Mouse (Mus musculus): ENCODE measurements around the gene Rad54l.

Rad54l gene

DNA sequence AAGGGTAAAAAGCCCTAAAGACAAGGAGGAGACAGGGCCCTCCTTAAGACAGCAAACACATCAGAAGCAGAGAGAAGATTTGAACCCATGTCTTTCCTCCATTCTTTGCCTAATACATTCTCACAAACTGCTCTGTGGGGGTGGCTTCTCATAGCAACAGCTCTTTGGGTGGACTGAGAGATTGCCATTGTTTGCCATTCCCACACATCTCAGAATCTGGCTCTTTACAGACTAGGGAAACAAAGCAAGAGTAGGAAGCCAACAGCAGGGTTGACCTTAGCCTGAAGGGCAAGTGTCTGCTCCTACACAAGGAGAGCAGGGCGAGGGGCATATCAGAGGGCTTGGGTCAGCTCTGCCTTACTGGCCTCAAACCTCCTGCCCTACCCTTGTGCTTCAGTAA lies 18.2 kb upstream of the Rad54l start:
- in situ Hi-C loops (cut with MboI, MseI) = no loop called here

DNA sequence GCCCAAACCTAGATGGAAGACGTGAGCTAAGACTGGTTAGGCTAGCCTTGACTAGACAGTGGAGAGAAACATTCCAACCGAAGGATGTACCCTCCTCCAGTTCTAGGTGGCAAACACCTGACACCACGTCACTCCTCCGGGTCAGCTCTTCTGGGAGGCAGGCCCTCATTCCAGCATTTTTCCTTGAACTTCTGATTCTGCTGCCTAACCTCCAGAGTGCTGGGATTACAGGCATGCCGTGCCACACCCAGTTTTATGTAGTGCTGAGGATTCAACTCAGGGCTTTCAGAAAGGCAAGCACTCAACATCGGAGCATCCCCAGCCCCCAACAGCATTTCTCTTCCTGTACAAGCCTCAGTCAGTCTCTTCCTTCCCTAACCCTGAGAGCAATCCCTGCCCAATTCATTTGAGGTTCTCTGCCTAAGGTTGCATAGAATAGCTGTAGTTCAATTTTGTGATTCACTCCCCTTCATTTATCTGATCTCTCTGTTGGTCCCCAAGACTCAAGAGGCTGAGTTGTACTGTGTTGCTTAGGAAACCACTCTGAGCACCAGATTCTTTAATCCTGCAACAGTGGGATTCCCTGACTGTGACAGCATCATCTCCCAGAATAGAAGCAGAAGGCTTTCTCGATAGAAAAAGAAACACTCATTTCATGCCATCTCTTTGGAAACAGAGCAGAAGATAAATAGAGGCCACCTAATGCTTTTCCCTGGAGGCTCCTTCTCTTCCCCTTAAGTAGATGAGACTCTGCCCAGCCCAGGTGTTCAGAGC lies 17.5 kb upstream of the Rad54l start:
- in situ Hi-C loops (cut with MboI, MseI) = no loop called here

DNA sequence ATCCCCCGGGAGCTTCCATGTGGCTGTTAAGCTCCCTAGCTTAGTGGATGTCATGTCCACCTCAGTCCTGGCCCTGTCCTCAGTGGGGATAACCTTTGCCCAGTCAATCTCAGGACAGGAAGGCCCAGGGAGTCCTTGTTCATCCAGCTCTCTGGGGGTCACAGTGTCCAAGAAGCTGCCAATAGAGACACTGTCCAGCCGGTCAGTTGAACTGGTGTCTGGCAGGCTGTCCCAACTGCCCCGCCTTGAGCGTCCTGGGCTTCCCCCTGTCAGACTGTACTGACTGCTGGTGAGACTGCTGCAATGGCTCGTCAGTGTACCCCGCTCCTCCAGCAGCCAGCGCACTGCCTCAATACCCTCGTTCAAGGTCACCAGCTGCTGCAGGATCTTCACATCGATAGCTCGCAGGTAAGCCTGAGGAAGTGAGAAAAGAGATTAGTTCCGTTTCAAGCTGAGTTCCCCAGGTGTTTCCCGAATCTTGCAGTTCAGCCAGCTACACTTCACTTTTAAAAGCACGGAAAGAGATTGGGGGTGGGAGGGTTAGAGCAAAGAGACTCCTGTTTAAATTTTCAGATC lies 14.0 kb upstream of the Rad54l start:
- in situ Hi-C loops (cut with MboI, MseI) = no loop called here

DNA sequence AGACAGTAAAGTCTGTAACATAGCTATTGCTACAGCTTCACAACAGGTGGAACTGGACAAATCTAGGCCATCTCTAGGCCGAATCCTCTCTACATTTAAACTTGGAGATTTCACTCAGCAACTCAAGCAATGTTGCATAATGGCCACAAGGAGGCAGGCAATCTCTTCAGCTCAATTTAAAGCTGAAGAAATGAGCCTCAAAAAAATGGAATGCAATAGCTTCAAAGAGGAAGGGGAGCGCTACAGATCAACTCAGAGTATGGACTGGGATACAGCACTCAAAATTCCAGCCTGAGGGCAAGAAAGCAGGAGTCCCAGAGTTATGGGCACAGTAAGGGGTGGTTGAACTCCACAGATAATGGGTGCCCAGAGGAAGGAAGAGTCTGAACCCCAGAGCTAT lies 11.5 kb upstream of the Rad54l start:
- in situ Hi-C loops (cut with MboI, MseI) = no loop called here

DNA sequence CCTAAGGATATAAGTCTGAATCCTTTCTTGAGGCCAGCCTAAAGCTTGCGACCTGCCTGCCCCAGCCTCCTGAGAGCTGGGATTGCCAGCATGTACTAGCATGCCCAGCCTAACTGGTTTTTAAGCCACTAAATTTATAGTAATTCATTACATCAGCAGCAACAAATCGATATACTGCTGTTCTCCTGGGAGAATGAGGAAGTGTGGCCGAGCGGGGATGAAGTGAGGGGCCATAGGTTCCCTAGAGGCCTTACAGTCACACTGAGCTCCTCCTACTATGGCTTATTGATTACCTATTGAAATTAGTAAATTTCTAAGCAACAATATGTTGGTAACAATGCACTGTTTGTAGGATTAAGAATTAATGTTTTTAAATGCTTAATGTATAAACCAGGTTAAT lies 9.6 kb upstream of the Rad54l start:
- in situ Hi-C loops (cut with MboI, MseI) = no loop called here

DNA sequence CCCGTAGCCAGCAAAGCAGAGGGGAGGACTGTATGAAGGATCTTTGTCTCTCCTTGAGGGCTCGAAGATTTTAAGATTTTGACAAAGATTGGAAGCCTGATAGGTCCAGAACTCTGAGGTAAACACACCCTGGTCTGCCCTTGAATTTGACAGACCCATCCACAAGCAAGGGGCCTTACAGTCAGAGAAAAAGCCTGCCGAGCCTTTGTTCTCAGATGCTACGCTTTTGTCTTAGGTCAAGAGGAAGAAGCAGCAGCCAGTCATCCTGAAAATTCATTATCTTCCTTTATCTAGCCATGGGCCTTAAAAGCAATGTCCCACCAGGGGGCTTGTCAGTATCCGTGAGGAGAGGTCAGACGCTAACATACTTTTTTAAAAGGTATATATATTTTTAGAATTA lies 4.5 kb upstream of the Rad54l start:
- in situ Hi-C loops (cut with MboI, MseI) = no loop called here

DNA sequence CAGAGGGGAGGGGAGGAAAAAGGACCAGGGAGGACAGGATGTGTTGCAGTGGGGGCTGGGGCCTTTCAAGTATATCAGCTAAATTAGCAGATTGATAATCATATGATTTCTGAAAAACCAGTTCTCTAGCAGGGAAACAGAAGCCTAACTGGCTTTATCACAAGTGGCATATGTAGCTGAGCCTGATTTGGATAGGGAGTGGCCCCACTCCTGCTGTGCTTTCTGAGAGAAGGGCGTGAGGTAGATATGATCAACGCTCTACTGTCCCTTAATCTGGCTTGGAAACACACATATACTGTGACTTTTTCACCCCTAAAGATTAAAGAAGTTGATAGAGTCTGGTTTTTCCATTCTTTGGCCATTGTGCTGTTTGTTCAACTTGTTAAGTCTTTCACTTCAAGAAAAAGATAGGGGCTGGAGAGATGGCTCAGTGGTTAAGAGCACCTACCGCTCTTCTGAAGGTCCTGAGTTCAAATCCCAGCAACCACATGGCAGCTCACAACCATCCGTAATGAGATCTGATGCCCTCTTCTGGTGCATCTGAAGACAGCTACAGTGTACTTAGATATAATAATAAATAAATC lies 2.4 kb upstream of the Rad54l start:
- in situ Hi-C loops (cut with MboI, MseI) = no loop called here

DNA sequence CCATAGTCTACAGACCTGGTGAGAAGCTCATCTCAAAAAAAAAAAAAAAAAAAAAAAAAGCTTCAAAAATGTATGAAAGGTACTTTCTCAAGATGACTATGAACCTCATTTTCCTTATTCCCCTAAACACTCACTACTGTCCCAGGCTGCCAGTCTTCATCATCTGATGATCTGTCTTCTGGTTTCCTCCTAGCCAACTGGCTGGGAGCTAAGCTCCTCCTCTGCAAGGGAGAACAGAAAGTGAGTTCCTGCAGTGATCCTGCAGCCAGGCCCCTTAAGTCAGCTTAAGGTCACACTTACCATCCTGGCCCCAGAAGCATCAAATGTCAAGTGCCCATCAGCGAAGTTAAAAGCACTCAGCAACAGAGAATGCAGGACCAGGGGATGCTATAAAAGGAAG lies 728 bp downstream of the Rad54l start:
- in situ Hi-C loops (cut with MboI, MseI) = no loop called here

DNA sequence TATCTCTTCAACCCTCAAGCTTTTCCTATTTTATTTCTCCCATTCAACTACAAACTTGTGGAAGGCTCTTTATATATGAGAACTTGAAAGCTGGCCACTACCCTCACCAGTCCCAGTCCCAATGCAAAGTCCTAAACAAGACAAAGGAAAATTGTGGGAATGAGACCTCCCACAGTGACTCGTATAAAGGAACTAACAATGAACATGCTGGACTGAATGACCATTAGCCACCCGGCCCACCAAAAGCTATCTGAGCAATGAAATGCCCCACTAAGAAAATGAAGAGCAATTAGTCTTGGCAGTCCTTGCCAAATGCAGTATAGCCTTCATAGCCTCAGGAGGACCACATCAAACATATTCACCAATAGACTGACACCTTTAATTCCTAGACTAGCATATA lies 12.0 kb downstream of the Rad54l start:
- in situ Hi-C loops (cut with MboI, MseI) = no loop called here

DNA sequence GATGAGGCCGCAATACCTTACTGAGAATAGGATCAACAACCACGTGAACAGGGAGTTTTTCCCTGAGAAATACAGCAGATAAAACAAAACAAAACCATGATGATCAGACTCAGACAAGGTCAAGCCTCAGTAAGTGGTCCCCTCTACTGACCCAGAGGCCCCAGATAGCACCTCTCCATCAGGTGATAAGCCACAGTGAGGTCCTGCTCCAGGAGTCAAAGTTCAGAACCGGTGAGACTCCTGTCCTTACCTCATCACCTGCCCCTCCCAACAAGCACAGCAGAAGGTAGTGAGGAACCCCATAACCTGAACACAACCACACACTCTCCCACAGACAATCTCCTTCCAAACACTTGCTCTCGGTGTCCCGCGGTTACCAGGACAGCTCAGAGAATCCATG lies 12.8 kb downstream of the Rad54l start:
- in situ Hi-C loops (cut with MboI, MseI) = no loop called here

DNA sequence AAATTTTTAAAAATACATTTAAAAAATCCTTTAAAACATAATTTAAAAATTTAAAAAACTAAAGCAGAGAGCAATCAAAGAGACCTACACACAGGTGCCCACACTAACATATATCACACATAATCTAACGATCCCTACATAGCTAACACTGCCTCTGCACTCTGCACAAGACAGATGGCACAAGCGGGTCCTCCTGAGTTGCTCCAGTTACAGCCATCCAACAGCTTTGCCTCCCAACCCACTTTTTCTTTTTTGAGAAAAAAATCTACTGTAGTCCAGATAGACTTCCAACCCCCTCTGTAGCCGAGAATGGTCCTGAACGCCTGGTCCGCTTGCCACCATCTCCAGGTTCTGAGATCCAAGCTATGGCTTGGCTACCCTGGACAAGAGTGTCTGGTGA lies 18.2 kb downstream of the Rad54l start:
- in situ Hi-C loops (cut with MboI, MseI) = no loop called here

DNA sequence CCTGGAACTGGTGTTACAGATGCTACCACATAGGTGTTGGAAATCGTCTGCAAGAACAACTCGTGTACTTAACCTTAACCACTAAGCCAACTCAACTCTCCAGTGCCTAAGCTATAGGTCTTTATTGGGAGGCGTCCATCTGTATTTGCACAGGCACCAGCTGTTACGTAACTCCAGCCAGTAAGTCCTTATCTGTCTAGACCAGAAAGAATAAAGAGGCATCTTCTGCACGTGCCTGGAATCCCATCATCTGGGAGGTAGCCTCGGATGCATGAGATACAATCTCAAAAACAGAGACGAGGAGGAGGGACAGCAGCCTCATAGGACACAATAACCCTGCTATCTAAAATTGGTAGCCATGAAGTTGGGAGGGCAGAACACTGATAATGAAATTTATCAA lies 22.5 kb downstream of the Rad54l start:
- in situ Hi-C loops (cut with MboI, MseI) = no loop called here

DNA sequence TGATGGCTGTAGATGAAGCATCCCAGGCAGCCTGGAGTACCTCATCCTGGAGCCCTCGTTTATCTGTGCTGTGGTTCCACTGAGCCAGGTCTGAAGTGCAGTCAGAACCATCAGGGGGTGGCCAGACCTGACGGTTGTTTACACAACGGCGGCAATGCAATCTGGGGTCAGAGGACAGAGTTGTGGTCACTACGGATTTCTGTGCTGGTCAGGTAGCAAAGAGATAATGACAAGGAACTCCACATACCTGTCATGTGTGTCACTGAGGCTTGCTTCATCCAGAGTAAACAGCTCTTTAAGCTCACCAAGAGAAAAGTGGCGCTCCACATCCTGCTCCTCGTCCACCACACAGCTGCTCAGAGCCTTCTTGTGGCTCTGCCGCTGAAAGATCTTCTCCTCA lies 26.3 kb downstream of the Rad54l start:
- in situ Hi-C loops (cut with MboI, MseI) = no loop called here

DNA sequence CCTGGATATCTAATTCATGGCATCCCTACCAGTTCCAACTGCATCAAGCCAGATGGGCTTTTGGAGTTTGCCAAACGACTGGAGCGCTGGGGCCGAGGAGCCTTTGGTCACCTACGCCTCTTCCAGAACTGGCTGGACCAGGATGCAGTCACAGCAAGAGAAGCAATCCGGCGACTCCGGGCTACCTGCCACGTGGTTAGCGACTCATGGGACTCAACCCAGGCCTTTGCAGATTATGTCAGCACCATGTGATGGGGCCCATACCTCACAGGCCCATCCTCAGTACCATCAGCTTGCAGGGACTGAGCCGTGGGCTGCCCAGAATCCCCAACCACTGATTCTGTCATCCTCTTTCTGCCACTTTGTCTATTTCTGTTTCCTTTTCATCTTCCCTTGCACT lies 27.2 kb downstream of the Rad54l start:
- in situ Hi-C loops (cut with MboI, MseI) = no loop called here

DNA sequence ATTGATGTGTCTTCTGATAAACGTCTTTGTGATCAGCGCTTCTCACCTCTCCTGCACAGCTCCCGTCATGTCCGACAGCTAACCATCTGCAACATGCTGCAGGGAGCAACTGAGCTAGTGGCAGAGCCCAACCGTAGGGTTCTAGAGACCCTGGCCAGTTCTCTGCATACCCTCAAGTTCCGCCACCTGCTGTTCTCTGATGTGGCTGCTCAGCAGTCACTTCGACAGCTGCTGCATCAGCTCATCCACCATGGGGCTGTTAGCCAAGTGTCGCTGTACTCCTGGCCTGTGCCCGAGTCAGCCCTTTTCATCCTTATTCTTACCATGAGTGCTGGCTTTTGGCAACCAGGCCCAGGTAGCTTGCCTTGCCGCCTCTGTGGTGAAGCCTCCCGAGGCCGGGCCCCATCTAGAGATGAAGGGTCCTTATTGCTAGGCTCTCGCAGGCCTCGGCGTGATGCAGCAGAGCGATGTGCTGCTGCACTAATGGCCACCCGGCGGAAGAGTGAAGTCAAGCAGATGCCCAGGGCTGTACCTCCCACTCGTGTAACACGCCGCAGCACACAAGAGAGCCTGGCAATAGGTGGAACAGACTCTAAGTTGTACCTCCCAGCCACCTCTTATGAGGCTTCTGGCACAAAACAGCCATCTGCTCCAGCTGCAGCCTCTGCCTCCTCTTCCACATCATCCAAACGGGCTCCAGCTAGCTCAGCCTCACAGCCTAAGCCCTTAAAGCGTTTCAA lies 34.8 kb downstream of the Rad54l start:
- in situ Hi-C loops (cut with MboI, MseI) = no loop called here

DNA sequence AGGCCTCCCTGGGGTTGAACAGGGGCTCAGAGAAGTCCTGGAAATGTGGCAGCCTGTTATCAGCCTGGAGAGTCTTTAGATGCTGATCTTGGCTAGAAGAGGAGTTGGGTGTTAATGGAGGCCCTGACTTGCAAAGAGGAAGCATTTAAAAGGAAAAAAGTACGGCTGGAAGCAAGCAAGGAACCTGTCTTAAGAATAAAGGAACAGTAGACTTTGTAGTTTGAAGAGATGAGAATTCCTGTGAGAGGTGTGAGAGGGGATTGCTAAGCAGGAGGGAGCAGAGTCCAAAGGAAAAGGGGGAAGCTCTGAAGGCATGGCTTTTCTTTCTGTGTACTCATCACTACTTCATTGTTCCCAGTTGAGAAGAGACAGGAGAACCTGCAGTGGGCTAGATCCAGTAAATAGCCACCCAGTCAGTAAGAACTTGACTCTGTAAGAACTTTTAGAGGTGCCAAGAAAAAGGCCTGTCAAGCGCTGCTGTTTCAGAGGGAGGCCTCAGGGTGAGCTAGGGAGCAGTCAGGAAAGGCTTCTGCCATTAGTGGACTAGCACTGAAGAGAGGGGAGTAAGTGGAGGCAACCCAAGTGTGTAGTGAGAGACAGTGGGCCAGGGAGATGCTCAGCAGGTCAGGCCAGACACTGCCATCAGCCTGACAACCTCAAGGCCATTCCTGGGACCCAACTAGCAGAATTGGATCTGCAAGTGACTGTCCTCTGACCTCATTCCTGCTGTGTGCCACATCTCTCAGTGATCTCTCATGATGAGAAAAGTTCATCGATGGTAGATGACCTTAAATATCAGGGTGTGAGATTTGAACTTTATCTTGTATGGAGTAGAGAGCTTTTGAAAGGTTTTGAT lies 46.0 kb downstream of the Rad54l start:
- in situ Hi-C loops (cut with MboI, MseI) = no loop called here

DNA sequence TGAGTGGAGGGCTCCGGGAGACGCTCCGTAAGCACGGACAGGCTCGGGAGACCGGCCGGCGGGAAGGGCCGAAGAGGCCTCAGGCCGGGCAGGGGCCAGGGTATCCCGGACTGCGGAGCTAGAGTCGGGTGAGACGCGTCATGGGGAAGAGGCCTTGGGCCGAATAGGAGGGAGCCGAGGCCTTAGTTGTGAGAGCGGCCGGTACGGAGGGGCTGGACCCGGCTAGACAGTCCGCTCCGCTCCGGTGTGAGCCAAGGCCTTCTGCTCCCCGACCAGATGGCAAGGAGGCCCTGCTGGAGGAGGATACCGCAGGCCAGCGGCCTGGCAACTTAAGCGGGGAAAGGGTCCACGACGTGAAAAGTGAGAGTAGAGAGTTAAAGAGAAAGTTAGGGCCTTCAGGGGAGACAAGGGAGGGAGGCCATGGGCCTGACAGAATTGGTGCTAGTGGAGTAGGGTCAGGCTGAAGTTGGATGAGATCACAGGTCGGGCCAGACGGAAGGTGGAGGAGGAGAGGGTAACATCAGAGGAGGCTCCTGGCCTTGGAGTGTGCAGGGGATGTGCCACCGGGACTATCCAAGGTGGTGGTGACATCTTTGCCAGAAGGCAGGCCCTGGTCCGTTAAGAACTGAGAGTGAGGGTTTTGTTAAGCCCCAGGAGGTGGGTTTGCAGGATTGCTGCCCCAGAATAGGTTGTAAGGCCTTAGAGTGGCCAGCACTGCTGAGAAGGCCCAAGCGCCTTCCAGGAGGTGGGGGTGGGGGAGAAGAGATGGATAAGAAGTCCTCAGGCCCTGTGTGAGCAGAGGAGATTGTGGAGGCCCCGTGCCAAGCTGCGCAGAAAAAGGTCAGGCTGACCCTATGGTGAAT lies 46.9 kb downstream of the Rad54l start:
- in situ Hi-C loops (cut with MboI, MseI) = no loop called here

DNA sequence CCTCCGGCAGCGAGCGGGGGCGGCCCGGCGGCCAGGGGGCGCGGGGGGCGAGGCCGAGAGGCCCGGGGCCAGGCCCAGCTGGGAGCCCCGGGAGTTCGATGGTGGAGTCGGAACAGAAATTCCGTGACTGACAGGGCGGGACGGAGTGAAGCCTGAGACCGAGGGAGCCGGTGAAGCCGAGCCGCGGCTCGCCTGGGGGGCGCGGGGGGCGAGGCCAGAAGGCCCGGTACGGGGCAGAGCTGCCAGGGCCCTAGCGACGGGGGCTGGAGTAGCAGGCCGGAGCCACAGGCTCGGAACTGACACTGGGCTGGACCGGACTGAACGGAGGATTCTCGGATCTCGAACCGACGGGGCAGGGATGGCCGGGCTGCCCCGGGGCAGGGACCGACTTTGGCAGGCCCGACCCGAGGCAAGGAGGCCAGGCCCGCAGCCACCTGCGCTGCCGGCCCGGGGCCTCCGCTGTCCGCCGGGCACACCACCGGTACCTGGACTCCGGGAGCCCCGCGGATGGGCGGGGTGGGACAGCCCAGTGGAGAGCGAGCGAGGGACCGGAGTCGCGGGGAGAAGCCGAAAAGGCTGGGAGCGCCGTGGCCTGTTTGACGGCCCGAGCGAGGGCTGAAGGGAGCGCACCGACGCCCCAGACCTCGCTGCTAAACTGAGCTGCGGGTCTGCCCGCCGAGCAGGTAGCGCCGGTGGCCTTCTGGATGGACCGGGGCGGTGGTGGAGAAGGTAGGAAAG lies 47.7 kb downstream of the Rad54l start:
- in situ Hi-C loops (cut with MboI, MseI) = no loop called here

DNA sequence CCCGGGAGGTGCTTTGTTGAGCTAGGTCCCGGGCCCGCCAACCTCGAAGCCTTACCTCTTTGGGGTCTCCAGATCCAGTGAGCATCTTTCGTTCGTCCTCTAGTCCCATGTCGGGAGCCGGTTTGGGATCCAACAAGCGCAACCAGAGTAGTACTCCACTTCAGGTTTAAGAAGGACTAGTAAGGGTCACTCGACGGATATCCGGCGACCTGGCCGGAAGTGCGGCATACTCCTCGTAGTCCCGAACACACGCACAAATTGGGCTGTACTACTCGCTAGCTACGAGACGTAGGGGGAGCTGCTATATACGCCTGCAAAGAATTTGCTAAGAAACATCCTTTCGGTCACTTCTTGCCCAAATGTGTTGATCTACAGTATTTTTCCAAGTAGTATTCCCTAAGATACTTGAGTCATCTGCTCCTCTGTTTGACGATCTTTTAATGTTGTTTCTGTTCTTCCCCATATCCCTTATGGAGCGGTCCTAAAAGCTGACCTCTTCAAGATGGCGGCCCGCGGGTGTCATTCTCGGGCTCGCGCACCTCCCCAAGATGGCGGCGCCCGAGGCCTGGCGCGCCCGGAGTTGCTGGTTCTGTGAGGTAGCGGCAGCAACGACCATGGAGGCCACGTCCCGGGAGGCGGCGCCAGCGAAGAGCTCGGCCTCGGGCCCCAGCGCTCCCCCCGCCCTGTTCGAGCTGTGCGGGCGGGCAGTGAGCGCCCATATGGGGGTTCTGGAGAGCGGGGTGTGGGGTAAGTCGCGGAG lies 48.4 kb downstream of the Rad54l start, which contains the start of the genes Uqcrh and Lrrc41:
Uqcrh (minus strand) TSS at position 211 of the 760 bp plus-strand sequence.
Lrrc41 (plus strand) TSS at position 409 of the 760 bp plus-strand sequence.
- in situ Hi-C loops (cut with MboI, MseI) = no loop called here

All from T-helper 17 cell (primary cell).